Mouse (Mus musculus) neutrophil, adult 83 days (primary cell): Measurements from ENCODE around the gene Fbxw5. TPM values are rescaled to one million over a fixed set of nuclear protein-coding genes. Genes with fewer than 3 reads are reported as not detected.

Experiments
- total RNA-seq, 2 experiments: library from RNA; stranded (reverse); gene quantifications; one replicate each; pipeline ENCODE4 v1.2.4; 2023

Gene Fbxw5
- 10 to 100 TPM; 25.2 to 34.4 TPM for total RNA-seq

DNA sequence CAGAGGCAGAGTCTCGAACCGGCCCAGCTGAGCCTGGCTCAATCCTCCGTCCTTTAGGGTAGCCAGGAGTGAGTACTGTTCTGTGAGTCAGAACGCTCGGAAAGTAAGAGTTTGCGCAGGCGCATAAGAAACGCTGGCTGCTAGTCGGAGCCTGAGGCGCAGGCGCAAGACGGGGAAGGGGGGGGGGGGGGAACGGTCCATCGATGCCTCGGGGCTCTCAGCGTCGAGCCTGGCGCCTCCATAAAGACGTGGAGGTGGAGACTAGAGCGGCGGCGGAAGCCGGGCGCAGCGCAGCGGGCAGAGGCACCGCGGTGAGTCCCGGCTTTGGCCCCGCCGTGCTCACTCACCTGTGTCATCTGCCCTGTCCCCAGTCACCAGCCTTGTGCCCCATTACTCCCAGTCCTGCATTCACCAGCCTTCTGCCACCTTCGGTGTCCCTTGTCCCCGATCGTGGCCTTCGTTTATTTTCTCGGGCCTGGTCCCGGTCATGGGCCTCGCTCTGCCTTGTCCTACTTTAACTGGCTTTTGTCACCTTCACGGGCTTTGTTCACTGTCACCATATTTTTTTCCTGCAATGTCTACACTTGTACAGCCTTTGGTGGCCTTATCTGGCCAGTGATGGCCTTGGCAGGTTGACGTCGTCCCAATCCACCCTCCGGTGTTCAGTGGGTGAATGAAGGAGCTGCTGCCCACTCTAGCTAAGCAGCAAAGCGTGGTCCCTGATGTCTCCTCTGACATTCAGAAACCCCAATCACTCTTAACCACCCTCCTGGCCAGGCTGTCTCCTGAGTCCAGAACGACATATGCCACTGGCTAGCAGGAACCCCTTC, at the start of gene Fbxw5:
TSS of gene Fbxw5 (plus strand) at position 175 of the 830 bp plus-strand sequence.

DNA sequence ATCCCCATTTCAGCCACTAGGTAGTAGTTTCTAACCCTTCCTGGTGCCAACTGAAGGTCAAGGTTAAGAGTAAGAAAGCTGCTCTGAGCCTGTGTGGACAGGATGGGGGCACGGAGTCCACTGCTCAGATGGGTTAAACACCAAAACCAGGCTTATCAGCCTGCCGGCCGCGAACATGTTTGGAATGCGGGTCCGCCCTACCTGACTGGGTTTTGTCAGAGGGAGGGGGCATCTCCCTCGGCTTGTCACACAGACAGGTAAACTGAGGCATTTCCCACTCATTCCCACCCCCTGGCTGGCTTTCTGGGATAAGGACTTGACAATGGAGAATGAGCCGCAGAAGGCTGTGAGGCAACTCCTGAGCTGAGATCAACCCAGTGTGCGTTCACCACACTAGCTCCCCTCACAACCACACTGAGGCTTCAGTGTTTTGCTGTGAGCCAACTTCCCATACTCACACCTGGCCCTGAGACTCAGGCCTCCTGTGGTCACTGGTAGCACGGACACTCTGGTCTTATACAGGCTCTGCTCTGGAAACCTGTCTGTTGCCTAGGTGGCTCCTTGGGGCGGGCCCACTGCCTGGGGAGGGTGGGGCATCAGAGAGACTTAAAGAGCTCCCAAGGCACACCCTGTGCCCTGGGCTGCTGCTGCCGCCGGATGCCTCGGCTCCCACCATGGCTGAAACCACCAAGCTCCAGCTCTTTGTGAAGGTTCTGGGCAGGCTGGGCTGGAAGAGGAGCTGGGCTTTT, 44.2 kb upstream of the Fbxw5 start, which contains the start of gene Clic3:
TSS of gene Clic3 (plus strand) at position 634 of the 749 bp plus-strand sequence.

DNA sequence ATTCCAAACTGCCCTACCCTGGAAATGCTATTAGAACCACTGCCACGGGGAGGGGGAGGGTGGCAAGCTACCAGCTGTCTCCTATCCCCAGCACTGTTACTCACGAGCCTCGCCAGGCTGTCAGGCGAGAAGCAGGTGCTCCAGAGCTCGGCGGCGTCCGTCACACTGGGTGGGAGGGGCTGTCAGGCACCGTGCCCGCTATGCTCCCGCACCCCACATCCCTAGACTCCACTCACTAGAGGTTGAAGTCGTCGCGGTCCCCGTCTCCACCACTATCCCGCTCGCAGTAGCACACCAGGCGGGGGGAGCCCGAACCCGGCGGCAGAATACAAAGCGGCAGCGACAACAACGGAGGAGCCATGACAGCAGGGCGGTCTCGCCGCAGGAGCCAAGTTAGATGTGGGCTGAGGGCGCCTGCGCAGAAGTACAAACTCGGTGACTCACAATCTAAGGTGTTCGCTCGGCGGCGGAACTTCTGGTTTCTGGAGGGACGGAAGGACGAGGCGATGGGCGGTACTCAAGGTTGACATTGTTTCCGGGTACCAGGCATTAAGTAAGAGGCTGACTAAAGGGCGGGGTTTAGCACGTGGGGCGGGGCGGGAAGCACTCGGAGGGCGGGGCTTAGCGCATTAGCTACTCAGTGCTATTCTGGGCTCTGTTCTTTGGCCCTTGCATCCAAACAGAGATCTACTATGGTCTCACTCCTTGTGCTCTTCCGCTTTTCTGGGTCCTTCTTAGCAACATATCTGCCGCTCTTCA, 39.8 kb upstream of the Fbxw5 start, which contains the start of gene Paxx:
TSS of gene Paxx (minus strand) at position 544 of the 759 bp plus-strand sequence.

DNA sequence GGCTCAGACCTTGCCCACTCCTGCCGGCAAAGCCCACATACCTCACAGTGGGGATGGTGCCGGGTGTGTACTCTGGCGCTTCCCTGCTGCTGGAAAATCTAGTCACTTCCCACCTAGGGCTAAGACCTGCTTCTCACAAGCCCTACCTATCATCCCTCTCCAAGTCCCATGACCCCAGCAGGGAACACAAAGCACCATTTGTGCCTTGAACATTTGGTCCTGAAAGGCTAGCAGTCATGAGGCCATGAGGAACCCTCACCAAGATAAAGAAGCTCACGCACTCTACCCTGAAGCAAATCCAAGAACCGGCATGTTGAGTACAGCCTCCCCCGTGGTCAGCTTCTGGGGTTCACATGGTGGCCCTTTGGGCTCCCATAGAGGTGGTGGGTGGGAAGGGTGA, 30.6 kb upstream of the Fbxw5 start, which contains the start of gene Ptgds:
TSS of gene Ptgds (minus strand) at position 78 of the 400 bp plus-strand sequence.

DNA sequence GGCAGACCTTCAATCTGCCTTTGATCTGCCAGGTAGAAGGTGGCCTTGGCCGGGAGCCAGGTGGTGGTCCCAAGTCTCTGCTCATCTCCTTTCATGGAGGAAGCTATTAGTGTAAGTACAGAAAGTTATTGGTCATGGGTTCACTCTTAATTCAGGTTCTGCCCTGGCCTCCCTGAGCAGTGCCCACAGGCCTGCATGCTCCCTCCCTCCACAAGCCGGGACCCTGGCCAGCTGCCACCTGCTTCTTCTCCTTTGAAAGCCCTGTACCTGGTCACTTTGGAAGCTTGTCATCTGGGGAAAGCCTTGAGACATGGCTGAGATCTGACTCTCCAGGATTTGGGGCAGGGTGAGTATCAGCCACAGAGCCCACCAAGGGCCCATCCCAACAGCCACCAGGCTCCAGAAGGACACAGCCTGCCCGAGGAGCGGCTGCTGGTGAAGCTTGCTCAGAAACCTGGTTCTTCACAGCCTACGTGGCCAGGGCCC, 7.0 kb upstream of the Fbxw5 start, which contains the start of gene Lcn12:
TSS of gene Lcn12 (minus strand) at position 436 of the 486 bp plus-strand sequence.

DNA sequence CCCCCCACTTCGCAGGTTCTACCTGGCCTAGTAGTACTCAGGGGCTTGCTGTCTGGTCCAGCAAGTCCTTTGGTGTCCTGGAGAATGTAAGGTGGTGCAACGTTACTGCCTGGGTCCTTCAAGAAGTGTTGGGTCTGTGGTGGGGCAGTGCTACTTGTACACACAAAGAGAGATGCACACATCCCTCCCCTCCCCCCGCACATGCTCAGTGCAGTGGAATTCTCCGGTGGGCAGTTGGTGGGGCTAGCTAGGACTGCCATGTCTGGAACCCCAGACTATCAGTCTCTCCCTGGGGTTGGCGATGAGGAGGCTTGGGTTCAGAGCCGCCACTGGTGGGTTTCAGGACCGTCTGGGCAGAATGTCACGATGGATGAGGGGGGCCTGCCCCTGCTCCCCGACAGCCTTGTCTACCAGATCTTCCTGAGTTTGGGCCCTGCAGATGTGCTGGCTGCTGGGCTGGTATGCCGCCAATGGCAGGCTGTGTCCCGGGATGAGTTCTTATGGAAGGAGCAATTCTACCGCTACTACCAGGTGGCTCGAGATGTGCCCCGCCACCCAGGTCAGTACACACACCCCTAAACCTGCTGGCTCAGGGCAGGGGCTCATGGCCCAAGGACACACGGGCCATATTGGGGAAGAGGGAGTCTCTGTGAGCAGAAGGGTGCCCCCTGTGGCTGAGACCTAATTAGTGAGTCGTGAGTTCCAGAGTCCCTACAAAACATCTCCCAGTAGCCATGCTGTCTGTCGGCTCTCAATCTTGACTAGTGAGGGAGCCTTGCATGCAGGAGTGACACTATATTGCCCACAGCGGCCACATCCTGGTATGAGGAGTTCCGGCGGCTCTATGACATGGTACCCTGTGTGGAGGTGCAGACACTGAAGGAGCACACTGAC, 1.3 kb downstream of the Fbxw5 start, which contains the start of gene C8g:
TSS of gene C8g (minus strand) at position 127 of the 894 bp plus-strand sequence.

DNA sequence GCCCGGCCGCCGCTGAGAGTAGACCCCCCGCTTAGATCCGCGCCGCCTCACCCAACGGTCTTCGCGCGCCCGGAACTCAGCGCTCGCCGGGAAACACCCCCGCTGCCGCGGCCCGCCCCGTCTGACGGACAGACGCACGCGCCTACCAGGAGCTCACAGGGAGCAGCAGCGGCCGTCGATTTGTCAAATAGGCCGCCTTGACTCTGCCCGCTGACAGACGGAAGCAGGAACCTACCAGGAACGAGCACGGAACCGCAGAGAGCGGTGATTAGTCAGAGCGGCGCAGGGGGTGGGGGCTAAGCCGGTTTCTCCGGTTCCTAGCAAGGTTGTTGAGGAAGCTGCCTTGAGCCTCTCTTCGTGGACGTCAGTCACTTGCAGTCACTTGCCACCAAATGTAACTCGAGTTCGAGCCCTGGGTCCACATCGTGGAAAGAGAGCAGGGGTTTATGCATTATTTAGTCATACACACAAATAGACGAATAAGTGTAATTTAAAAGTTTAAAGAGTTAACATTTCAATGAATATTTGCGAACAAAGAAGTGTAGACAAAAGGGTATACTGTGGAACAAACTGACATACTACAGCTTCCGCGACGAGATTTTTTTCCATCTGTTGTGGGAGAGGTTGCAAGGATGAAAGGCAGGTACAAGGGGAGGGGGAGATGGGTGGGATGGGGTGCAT, 46.4 kb downstream of the Fbxw5 start, which contains the start of gene Traf2:
TSS of gene Traf2 (minus strand) at position 130 of the 681 bp plus-strand sequence.

Other genes with a start within 250 kb of the Fbxw5 start
- 10 to 100 TPM; 16.7 to 17.8 TPM for gene Tmem203, start 245.3 kb upstream of the Fbxw5 start, total RNA-seq
- gene Tprn, start 238.1 kb upstream of the Fbxw5 start, total RNA-seq: 10 to 100 TPM in 1 of 2 experiments, 1 to 10 TPM in 1; 9.3 to 13.0 TPM
- 10 to 100 TPM; 65.3 to 70.3 TPM for gene Ssna1, start 228.3 kb upstream of the Fbxw5 start, total RNA-seq
- gene Anapc2, start 228.3 kb upstream of the Fbxw5 start, total RNA-seq: 10 to 100 TPM; 67.8 to 79.9 TPM
- not detected for gene Tmem210, start 212.6 kb upstream of the Fbxw5 start, total RNA-seq
- gene Lrrc26, start 210.8 kb upstream of the Fbxw5 start, total RNA-seq: not detected
- gene Grin1, start 181.6 kb upstream of the Fbxw5 start, total RNA-seq: not detected
- 10 to 100 TPM; 35.1 to 42.7 TPM for gene Man1b1, start 168.4 kb upstream of the Fbxw5 start, total RNA-seq
- gene Dpp7, start 144.4 kb upstream of the Fbxw5 start, total RNA-seq: 10 to 100 TPM; 13.4 to 14.6 TPM
- gene Uap1l1, start 135.1 kb upstream of the Fbxw5 start, total RNA-seq: 10 to 100 TPM; 24.1 to 29.2 TPM
- 10 to 100 TPM in 1 of 2 experiments, 1 to 10 TPM in 1; 9.8 to 12.2 TPM for gene Sapcd2, start 128.4 kb upstream of the Fbxw5 start, total RNA-seq
- gene Entpd2, start 104.9 kb upstream of the Fbxw5 start, total RNA-seq: not detected
- 1 to 10 TPM in 1 of 2 experiments, not detected in 1; 1.0 TPM for gene Npdc1, start 101.4 kb upstream of the Fbxw5 start, total RNA-seq
- gene Fut7, start 77.5 kb upstream of the Fbxw5 start, total RNA-seq: 10 to 100 TPM; 20.7 to 24.1 TPM
- 10 to 100 TPM; 21.7 to 22.3 TPM for gene Abca2, start 72.0 kb upstream of the Fbxw5 start, total RNA-seq
- gene Clic3, start 43.9 kb upstream of the Fbxw5 start, total RNA-seq: not detected
- 10 to 100 TPM; 47.2 to 49.2 TPM for gene Paxx, start 39.7 kb upstream of the Fbxw5 start, total RNA-seq
- not detected for gene Ptgds, start 30.7 kb upstream of the Fbxw5 start, total RNA-seq
- gene Lcn12, start 6.8 kb upstream of the Fbxw5 start, total RNA-seq: not detected
- under 1 TPM in 1 of 2 experiments, not detected in 1; 0.95 TPM for gene C8g, start 969 bp downstream of the Fbxw5 start, total RNA-seq
- 10 to 100 TPM; 21.7 to 24.5 TPM for gene Traf2, start 46.2 kb downstream of the Fbxw5 start, total RNA-seq
- 100 to 1,000 TPM in 1 of 2 experiments, 10 to 100 TPM in 1; 97.5 to 101 TPM for gene Edf1, start 57.1 kb downstream of the Fbxw5 start, total RNA-seq
- gene Mamdc4, start 74.1 kb downstream of the Fbxw5 start, total RNA-seq: under 1 TPM; 0.51 to 0.99 TPM
- 1 to 10 TPM; 8.1 to 8.8 TPM for gene Phpt1, start 74.5 kb downstream of the Fbxw5 start, total RNA-seq
- not detected for gene Ajm1, start 81.0 kb downstream of the Fbxw5 start, total RNA-seq
- gene Rabl6, start 107.8 kb downstream of the Fbxw5 start, total RNA-seq: 10 to 100 TPM; 34.0 to 41.8 TPM
- not detected for gene Ccdc183, start 116.9 kb downstream of the Fbxw5 start, total RNA-seq
- 1 to 10 TPM; 5.3 to 5.9 TPM for gene Tmem141, start 121.3 kb downstream of the Fbxw5 start, total RNA-seq
- gene Fcna, start 127.3 kb downstream of the Fbxw5 start, total RNA-seq: 1 to 10 TPM in 1 of 2 experiments, under 1 TPM in 1; 0.79 to 1.7 TPM
- gene Lcn8, start 152.4 kb downstream of the Fbxw5 start, total RNA-seq: not detected
- not detected for gene Lcn5, start 157.2 kb downstream of the Fbxw5 start, total RNA-seq
- not detected for gene Lcn6, start 176.0 kb downstream of the Fbxw5 start, total RNA-seq
- not detected for gene Lcn10, start 182.0 kb downstream of the Fbxw5 start, total RNA-seq
- not detected for gene Obp2a, start 199.3 kb downstream of the Fbxw5 start, total RNA-seq
- 1 to 10 TPM; 3.2 to 6.8 TPM for gene Bmyc, start 206.0 kb downstream of the Fbxw5 start, total RNA-seq
- not detected for gene Obp2b, start 236.3 kb downstream of the Fbxw5 start, total RNA-seq